Comparison of ENCODE assay signal across 16 mouse cellular contexts in the genomic region with DNA sequence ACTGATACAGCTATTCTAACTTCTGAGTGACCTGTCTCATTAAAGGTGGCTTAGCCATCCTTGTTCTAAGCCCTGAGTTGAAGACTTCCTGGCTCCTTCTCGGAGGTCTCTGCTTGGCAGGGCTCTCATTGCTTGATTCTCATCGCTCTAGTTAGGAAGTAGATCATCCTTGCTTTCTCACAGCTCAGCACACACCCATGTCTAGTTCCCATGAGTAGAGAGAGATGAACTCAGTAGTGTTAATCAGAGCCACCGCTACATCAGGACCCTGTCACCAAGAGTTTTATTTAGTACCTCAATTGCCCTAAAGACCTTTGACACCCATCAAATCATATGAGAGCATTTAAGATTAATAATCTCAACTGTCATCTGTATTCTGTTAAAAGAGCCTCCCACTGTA.
"Had no signal": no experiment of that assay in that cellular context is flagged by ENCODE, and none has a peak within 500 bp of the region (broad histone marks: within the 10 kb centered on the region; RNA-seq: fewer than 3 reads in every experiment).

No protein-coding gene starts in this region.

- DNase-seq: retina, postnatal 1 day; right cerebral cortex, adult 18-20 months; right cerebral cortex, postnatal 14 days; right cerebral cortex, postnatal 25 days; right cerebral cortex, postnatal 4 days; spleen, adult 18-20 months; thymus, adult 18-20 months; thymus, adult 2 months; thymus, postnatal 14 days; thymus, postnatal 25 days; thymus, postnatal 36 days; thymus, postnatal 4 days had no signal

- H3K9me3 ChIP-seq: neural tube, embryonic 13.5 days; neural tube, embryonic 15.5 days; stomach, embryonic 15.5 days had no signal

- H3K36me3 ChIP-seq: neural tube, embryonic 13.5 days; neural tube, embryonic 15.5 days; stomach, embryonic 15.5 days had no signal

- H3K27ac ChIP-seq: neural tube, embryonic 13.5 days; neural tube, embryonic 15.5 days; stomach, embryonic 15.5 days; stomach, postnatal 0 days had no signal

- H3K4me1 ChIP-seq: neural tube, embryonic 13.5 days; neural tube, embryonic 15.5 days; stomach, embryonic 15.5 days had no signal

- H3K27me3 ChIP-seq: neural tube, embryonic 13.5 days; neural tube, embryonic 15.5 days; stomach, embryonic 15.5 days had no signal

- H3K4me2 ChIP-seq: neural tube, embryonic 13.5 days; neural tube, embryonic 15.5 days; stomach, embryonic 15.5 days had no signal

- H3K4me3 ChIP-seq: neural tube, embryonic 13.5 days; neural tube, embryonic 15.5 days; stomach, embryonic 15.5 days had no signal

- H3K9ac ChIP-seq: neural tube, embryonic 13.5 days; neural tube, embryonic 15.5 days; stomach, embryonic 15.5 days had no signal
